18 mouse cellular contexts compared by ENCODE assay signal in genomic region chr5:82939786-82940185, GRCm38 (mm10).
"Had no signal": no experiment of that assay in that cellular context is flagged by ENCODE, and none has a peak within 500 bp of the region (broad histone marks: within the 10 kb centered on the region; RNA-seq: fewer than 3 reads in every experiment).

No protein-coding gene starts in this region.

- H3K9me3 ChIP-seq: limb, embryonic 12.5 days; limb, embryonic 15.5 days; midbrain, embryonic 13.5 days had no signal

- H3K9ac ChIP-seq: limb, embryonic 12.5 days; limb, embryonic 15.5 days; liver, embryonic 14.5 days; liver, postnatal 0 days; lung, embryonic 14.5 days; midbrain, embryonic 13.5 days had no signal

- ATAC-seq: liver, postnatal 0 days; lung, postnatal 0 days; midbrain, embryonic 13.5 days; midbrain, embryonic 16.5 days had no signal

- H3K4me1 ChIP-seq: limb, embryonic 12.5 days; limb, embryonic 15.5 days; midbrain, embryonic 13.5 days had no signal

- H3K4me2 ChIP-seq: limb, embryonic 12.5 days; limb, embryonic 15.5 days; liver, embryonic 11.5 days; lung, embryonic 14.5 days; midbrain, embryonic 13.5 days had no signal

- H3K4me3 ChIP-seq: left cerebral cortex, adult 2 months; limb, embryonic 12.5 days; limb, embryonic 15.5 days; midbrain, embryonic 13.5 days had no signal

- H3K27me3 ChIP-seq: limb, embryonic 12.5 days; limb, embryonic 15.5 days; midbrain, embryonic 13.5 days had no signal

- DNase-seq: kidney, adult 9 months; kidney, postnatal 14 days; kidney, postnatal 4 days; liver, postnatal 0 days; lung, embryonic 14.5 days; thymus, adult 2 months; thymus, postnatal 14 days; thymus, postnatal 4 days had no signal

- H3K27ac ChIP-seq: left cerebral cortex, adult 2 months; limb, embryonic 12.5 days; limb, embryonic 15.5 days; liver, embryonic 14.5 days; macrophage; midbrain, embryonic 13.5 days; stomach, postnatal 0 days had no signal

- H3K36me3 ChIP-seq: limb, embryonic 12.5 days; limb, embryonic 15.5 days; midbrain, embryonic 13.5 days had no signal
